Mouse (Mus musculus) frontal cortex, adult 2 months (tissue): ENCODE results near the gene Artn. TPM values are rescaled to one million over a fixed set of nuclear protein-coding genes. Genes with fewer than 3 reads are reported as not detected.

ENCODE experiments used
- DNase-seq, 2 experiments: peaks; one replicate each; pipeline ENCODE4 v3.0.0; 2022; ENCODE audit warnings: low spot score in 1 of 2; ENCODE audit errors: extremely low spot score in 1 of 2
- polyA plus RNA-seq: library from polyadenylated mRNA; depleted of rRNA; stranded (reverse); fragments of >200 nt; gene quantifications from 2 replicates; pipeline ENCODE4 v1.2.3, GENCODE M21; 2012; rRNA removed

Gene Artn
- 4.3 TPM in 2 replicates for polyA plus RNA-seq

DNA sequence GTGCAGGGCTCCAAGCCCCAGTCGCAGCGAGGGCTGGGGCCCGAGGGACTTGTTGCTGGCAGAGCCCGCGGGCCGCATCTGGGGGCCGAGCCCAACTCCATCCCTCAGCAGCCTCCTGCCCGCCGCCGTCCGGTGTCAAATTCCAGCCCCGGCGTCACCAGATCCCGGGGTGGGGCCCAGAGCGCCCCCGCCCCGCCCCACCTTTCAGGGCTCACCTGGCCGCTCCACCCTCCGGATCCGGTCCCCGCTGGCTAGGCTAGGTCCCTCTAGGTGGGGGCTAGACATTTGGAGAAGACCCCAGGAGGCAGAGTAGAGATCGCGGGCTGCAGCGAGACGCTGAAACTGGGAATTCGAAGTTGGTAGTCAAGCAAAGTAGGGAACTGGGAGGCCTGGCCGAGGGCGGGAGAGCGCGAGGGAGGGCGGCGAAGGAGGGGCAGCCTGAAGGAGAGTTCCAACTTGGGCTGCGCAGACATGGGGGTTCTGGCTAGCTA lies at the start of gene Artn:
Gene Artn (minus strand): TSS at position 373 of the 491 bp plus-strand sequence.
- no peak for DNase-seq

GRCm38 (mm10) chr4:117979181-117979580 lies 49.6 kb upstream of the Artn start:
- DNase-seq: no peak

GRCm38 (mm10) chr4:117978282-117978681 lies 48.7 kb upstream of the Artn start:
- DNase-seq: no peak

DNA sequence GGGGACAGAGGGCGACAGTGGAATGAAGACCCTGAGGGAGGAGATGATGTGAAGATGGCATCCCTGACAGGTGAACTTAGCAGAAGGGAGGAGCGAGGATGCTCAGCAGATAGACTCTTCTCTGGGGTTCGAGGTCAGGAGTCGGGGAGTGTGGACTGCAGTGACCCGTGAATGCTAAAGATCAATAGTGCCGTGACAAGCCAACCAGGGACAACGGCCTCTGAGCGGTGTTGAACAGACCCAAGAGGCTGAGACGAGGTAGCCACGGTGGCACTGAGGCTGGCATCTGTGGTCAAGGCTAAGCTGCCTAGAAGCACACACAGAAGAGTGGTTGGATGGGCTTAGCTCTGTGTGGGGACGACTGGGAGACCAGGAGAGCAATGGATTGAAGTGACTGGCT lies 48.3 kb upstream of the Artn start:
- no peak for DNase-seq

GRCm38 (mm10) chr4:117977371-117977770 lies 47.8 kb upstream of the Artn start:
- DNase-seq: no peak

- DNase-seq: no peak
Measured at GRCm38 (mm10) chr4:117975820-117976219, 46.3 kb upstream of the Artn start.

GRCm38 (mm10) chr4:117974719-117975118 lies 45.2 kb upstream of the Artn start:
- DNase-seq: peak in 1 of 2 experiments; percentile 68

DNA sequence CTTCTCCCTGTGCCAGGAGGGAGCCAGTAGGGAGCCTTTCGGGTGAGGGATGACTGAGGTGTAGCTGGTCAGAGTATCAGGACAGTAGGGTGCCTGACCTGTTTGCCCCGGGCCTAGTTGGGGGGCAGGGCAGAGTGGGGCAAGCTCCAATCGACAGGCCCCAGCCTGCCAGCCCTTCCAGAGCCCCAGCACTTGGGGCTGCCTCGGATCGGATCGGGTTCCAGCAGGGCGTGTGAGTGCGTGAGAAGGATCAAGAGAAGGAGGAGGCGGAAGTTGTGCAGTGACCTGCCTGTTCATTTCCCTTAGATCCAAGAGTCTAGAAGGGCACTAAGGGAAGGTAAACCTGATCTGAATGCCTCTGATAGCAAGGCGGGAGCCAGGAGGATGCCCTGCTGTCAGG lies 43.4 kb upstream of the Artn start:
- no peak for DNase-seq

GRCm38 (mm10) chr4:117964346-117965025 lies 34.9 kb upstream of the Artn start:
- DNase-seq: no peak

- DNase-seq: no peak
Measured at GRCm38 (mm10) chr4:117957492-117957891, 27.9 kb upstream of the Artn start.

GRCm38 (mm10) chr4:117947493-117947892 lies 17.9 kb upstream of the Artn start:
- DNase-seq: no peak

DNA sequence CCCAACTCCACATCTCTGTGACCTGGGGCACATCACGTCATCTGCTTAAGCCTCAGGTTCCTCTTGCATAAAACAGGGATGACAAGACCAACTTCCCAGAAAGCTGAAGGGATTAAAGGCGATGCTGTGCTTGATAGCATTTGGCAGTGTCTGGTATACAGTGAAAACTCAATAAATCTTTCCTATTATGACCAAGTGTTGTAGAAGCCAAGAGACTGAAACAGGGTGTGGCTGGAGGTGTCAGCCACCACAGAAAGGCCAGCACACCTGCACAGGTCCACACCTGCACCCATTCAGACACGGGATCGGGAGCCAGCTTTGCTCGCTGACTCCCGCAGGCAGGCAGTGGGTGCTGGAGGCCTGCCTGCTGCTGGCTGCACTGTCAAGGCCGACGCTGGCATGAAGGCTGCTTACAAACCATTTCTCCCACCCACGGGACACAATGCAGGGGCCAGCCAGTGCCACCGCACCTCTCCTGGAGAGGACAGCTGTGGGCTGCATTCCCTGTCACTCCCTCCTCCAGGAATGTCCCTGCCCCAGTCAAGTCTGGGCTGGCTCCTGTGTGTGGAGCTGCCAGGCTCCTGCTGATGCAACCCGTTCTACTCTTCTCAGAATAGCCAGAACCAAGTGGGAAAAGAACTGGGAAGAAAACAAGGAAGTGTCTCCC lies 17.2 kb upstream of the Artn start:
- peak in 1 of 2 experiments; percentile 15 for DNase-seq

DNA sequence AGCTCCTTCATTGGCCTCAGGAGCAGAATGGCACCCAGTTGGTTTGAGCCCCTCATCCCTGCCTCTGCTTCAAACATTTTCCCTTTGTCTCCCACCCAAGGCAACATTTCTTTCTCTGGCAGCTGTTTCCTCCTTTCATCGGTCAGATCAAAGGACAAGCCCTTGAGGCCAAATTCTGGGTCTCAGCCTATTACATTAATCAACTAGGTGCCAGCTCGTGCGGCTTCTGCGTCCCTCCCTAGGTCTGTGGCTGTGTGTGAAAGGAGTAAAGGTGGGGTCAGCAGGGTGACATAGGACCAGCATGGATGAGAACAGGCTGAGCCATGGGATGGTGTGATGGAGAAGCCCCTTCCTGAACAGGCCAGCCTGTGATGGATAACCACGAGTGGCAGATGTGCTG lies 13.8 kb upstream of the Artn start:
- no peak for DNase-seq

- DNase-seq: no peak
Measured at GRCm38 (mm10) chr4:117936964-117937363, 7.4 kb upstream of the Artn start.

- DNase-seq: no peak
Measured at GRCm38 (mm10) chr4:117934081-117934480, 4.5 kb upstream of the Artn start.

GRCm38 (mm10) chr4:117933248-117933647 lies 3.7 kb upstream of the Artn start:
- DNase-seq: no peak

DNA sequence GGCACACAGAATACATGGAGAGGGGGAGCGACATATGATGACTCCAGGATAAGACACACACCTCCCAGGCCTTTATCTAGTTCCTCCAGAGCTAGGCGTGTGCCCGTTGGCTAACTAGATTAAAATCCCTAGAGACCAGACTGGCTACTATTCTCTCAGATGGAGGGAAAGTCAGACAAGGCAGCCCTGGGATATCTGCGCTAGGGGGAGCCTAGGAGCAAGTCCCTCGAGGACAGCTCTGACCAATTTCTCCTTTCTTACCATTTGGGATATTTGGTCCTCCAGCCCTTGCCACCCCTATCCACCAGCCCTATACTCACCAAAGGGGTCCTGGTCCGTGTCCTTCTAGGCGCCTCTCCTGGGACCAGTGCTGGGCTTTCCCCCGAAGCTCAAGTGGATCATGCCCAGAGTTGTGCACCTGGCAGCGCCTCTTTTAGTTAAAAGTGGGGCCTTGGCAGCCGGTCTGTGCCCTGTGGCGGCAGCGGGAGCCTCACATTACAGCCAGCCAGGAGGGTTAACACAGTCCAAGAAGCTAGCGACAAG lies 793 bp downstream of the Artn start:
- peak in 1 of 2 experiments; percentile 67 for DNase-seq

- DNase-seq: peak in 1 of 2 experiments; percentile 44
Measured at GRCm38 (mm10) chr4:117928234-117928633, 1.3 kb downstream of the Artn start.

DNA sequence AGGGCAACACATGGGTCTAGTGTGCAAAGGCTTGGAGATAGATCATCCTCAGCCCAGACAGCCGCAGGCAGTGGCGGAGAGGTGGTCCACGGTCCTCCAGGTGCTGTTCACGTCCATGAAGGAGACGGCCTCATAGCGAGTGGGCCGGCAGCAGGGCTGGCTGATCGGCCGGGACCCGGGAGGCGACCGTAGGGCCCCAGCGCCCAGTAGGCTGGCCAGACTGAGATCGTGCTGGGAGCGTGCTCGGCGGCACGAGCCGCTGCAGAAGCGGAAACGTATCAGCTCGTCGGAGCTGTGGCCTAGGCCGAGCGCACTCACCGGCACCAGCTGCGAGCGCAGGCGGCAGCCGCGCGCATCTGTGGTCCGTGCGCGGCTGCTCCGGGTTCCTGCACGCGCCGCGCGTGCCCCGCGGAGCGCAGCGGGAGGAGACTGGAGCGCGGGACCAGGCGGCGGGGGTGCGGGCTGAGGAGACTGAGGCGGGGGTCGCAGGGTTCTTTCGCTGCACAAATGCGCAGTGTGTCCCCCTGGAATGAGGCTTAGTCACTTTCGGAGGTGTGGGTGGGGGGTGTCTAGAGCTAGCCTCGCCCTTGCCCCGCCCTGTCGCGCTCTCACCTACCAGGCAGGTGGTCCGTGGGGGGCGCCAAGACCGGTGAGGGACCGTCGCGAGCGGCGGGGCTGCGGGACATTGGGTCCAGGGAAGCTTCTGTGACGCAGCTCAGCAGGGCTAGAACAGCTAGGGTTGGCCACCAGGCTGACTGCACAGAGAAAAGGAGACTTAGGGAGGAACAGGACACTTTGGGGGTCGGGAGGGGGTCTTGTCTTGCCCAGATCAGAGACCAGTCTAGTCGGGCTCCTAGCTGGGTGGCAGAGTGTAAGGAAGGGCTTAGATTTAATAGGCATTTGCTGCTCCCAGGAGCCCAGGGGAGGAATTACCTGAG lies 2.7 kb downstream of the Artn start:
- DNase-seq: peak in 1 of 2 experiments; percentile 60

DNA sequence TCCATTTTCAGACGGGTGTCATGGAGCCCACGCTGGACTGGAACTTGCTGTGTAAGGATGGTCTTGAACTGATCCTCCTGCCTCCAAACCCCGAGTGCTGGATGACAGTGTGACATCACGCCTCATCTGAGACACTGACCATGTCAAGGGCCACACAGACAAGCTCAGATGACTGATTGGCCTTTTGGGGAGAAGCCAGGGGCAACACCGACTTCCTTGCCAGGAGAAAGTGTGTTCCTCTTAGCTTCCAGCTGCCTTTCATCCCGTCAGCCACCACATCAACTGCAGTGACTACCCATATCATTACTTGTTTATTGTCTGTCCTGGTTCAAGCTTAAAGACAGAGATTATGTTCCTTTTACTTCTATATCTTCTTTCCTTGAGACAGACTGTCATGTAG lies 4.6 kb downstream of the Artn start:
- DNase-seq: no peak

DNA sequence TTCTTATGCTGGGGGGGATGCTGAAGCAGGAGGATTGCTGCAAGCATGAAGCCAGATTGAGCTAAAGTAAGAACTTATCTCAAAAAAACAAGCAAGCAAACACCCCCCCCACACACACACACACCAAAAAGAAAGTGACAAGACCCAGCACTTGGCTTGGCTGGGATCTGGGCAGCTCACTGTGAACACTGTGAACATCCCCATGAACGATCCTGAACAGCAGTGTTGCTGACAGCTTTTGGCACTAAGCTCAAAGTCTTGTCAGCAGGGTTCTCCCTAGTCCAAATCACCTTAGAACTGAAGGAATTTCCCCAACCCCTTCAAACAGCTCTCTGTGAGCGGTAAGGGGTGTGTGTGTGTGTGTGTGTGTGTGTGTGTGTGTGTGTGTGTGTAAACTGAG lies 6.1 kb downstream of the Artn start:
- DNase-seq: no peak
